Mouse (Mus musculus) WW6 (cell line): ENCODE measurements around the gene Bcl2.

Experiments used
- DNase-seq: peaks from one replicate; pipeline ENCODE4 v3.0.0-alpha.2; 2013; ENCODE audit warnings: low read depth, low spot score

Bcl2 gene

GRCm38 (mm10) chr1:106587866-106588470 lies 126.1 kb downstream of the Bcl2 start:
- no peak for DNase-seq

DNA sequence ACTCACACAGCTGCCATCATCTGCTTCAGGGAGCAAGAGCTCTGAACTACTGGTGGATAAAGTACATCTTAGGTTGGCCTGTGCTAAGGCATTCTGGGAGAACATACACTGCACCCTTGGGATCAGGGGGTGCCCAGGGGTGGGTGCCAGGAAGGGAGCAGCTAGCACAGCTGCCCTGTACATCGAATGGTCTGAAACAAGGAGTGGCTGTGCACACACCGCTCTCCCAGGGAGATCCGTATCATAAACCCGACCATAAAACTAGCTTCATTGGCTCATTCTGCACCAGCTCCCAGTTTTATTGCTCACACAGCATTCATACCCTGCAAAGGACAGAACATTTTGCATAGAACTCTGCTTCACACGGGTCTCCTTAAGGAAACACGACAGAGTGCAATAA lies 127.3 kb downstream of the Bcl2 start:
- DNase-seq = no peak

DNA sequence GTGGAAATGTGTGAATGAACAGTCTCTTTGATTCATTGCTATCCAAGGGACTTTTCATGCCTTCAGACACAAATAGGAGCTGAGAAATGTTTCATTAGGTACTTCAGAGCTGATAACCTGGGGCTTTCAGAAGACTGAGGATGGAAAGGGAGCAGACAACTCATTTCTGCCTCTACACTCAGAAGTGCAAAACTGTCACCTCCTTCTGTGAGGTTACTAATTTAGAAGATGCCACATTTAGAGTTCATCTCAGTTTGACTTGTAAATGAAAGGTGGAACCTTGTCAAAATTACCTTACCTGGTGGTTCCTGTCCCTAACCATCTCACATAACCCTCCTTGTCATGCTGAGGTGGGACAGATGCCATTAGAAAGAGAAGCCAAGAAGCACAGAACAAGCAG lies 128.7 kb downstream of the Bcl2 start:
- no peak for DNase-seq

DNA sequence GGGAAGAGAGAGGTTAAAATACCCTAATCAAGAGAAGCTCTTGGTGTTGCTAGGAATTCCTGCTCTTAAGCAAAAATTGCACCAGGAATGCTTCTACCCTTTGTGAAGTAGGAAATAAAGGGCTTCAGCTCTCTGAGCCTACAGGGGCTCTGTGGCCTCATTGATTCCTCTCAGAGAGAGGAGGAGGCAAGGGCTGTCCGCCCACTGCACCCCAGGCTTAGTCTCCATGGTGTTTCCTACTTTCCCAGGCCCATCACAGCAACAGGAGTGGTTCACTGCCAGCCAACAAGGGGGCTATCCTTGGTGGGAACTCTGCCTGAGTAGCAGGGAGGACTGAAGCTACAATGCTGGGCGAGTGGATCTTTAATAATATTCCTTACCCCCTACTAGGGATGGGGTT lies 129.2 kb downstream of the Bcl2 start:
- no peak for DNase-seq

DNA sequence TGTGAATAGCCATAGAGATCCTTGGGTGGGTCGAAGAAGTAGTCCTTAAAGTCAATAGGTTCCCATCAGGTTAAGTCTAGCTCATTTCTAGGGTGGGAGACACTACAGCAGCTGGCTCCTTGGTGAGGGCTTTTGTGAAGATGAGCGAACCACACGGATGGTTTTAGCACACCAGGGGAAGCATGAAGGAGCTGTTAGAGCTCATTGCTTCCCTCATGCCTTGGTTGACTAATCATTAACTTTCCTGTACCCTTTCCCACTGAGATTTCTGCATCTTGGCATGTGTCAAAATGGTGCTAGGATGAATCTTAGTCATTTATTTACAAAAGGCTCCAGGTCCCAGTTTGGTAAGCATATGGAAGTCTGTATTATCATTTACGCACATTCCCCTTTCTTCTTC lies 129.8 kb downstream of the Bcl2 start:
- no peak for DNase-seq

DNA sequence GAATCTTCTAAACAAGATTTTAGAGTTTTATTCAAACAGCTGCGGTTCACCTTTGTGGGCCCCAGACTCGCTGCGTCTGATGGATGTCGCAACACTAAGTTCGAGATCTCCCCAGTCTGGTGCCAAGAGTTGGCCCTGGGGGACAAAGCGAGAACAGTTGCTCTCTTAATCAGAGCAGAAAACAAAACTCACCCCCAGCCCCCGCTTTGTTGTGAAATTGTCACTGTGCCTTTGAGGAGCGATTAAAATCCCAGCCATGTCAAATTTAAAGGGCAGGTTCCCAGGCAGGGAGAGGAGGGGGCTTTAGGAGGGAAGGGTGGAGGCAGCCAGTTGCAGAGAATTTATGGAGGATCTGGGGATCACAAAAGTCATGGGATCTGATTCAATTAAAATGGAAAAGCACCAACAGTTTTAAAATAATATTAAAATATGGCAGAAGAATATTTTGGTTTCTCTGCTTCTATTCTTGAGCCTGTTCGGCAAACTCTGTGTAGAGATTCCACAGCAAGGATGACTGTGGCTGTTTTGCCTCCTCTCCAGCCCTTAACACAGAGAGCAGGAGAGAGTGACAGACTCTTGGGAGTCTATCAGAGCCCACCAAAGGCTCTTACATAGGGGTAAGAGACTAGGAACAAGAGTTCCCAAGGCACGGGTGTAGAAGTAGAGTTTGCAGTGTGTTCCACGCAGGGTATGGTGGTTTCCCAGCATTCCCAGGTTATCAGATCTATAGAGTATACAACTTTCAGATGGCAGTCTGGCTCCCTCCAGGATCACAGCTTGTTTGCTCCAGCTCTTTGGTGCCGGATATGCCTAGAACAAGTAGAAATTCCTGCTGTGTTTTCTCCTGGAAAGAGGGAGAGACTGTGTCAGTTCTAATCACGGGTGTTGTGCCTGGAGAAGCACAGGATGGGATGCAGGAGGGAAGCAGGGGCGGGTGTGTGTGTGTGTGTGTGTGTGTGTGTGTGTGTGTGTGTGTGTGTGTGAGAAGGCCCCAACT lies 130.5 kb downstream of the Bcl2 start:
- no peak for DNase-seq

GRCm38 (mm10) chr1:106582810-106583209 lies 131.3 kb downstream of the Bcl2 start:
- no peak for DNase-seq

DNA sequence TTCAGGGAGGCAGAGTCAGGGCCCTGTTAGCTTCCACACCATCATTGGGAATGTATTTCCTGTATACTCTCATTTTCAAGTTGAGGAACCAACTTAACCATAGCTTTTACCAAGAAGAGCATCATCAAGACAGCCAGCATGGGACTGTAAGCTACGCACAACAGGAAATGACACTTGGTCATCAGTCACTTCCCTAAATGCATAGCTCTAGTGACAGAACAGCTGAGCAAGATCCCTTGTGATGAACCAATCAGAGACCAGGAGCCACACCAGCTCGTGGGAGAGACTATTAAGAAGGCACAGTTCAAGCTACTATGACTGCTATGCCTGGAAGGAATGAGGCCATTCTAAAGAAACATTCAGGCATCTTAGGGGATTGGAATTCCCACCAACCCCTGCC lies 132.3 kb downstream of the Bcl2 start:
- DNase-seq = no peak

GRCm38 (mm10) chr1:106579768-106580167 lies 134.3 kb downstream of the Bcl2 start:
- no peak for DNase-seq

- no peak for DNase-seq
Observed at GRCm38 (mm10) chr1:106572506-106572905, 141.6 kb downstream of the Bcl2 start.

GRCm38 (mm10) chr1:106570870-106571269 lies 143.2 kb downstream of the Bcl2 start:
- no peak for DNase-seq

DNA sequence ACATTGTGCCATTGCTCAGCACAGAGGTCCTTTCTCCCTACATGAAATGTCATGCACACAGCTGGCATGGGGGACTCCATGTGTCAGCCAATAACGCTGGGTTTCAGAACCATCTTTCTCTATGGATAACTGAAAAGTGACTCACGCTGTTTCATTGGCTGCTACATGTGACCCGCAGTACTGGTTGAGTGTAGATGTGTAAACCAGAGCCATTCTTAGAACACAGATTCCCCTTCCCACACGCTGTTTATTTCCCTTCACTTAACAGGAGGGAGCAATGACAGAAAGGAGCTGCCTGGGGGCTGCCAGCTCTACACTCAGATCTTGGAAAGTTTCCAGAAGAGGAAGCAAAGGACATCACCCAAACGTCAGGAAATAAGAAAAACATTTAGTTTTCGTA lies 143.7 kb downstream of the Bcl2 start:
- DNase-seq = no peak

- no peak for DNase-seq
Observed at GRCm38 (mm10) chr1:106569674-106570073, 144.4 kb downstream of the Bcl2 start.

DNA sequence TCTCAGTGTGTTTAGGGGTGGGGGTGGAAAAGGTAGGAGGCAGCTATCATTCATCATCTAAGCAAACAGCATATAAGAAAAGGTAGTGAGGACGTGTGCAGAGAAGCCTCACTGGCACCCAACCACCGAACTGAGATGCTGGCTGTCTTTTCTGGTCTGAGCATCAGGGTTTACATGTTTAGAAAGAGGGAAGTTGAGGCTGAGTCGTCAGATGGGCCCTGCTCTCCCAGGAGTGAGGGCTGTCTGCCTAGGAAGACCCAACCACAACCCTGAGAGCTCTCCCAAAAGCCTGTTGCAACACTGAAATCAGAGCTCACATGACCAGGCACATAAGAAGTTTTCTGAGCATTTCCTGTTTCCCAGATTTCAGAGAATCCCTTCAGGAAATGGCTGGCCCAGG lies 145.2 kb downstream of the Bcl2 start:
- no peak for DNase-seq

DNA sequence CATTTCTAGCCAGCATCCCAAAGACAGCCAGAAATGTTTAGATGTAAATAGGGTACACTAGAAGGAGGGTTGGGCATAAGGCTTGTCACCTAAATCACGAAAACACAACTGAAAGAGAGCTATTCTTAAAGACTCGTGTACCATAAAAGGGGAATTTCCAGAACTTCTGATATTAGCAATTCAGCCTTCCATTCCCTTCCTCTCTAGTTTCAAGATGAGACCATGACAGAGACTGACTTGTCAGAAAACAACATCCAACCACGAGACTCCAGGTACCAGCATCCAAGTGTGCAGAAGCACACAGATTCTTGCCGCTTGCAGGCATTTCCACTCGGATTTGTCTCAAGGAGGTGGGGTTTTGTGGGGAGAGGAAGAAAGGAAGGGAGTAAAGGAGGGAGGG lies 146.6 kb downstream of the Bcl2 start:
- DNase-seq = no peak

DNA sequence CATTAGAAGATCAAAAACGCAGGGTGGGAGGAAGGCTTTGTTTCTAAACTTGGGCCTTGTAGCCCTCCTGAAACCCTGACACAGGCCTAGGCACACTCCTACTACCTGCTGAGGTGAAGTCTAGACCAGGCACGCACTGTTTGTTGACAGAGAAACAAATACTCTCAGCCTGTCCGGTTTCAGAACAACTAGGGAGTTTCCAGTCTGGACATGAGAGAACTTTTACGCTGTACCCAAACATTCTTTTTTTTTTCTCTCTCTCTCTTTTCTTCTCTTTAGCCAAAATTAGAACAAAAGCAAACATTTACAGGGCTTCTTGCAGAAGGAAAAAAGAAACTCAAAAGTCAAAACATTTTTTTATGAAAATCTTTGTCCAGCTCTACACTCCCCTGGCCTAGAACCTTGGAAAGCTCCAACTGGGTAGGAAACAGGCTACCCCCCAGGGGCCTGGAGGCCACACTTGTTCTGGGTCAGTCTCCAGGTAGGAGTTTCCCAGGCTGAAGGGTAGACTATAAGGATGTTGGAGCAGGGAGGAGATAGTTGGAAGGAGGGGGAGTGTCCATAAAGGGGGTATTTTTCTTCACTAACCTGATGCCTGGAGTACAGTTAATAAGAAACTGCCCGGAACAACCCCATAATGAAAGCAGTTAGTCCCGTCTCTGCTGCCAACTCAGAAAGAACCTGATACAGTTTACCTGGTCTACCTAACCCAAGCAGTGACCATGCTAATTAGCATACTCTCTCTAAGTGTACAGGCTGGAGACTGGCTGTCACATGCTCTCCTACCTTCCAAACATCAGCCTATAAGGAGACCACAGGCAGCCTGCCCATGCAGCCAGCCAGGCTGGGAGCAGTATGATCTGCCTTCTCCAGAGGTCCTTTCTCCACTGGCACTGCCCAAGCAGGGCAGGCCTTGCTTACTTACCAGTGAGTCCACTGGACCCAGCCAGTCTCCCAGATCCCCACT lies 147.7 kb downstream of the Bcl2 start:
- DNase-seq = no peak

- no peak for DNase-seq
Observed at GRCm38 (mm10) chr1:106565238-106565637, 148.8 kb downstream of the Bcl2 start.

DNA sequence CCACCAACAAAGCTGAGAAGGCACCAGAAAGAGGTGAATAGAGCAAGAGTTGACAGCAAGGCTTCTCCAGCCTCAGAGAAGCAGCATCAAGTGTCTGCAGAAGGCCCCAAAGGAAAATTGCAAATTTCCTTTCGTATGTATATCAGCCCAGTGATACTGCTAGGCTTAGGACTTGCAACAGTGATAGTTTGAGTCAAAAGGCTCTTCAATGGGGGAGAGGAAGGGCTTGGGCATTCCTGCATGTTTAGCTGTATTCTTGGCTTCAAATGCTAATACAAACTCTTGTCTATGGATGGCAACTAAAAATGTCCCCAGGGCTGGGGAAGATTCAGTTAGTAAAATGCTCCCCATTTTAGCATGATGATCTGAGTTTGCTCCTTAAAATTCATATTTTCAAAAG lies 149.6 kb downstream of the Bcl2 start:
- no peak for DNase-seq

- DNase-seq = no peak
Observed at GRCm38 (mm10) chr1:106562751-106563150, 151.3 kb downstream of the Bcl2 start.

GRCm38 (mm10) chr1:106561085-106561760 lies 152.9 kb downstream of the Bcl2 start:
- no peak for DNase-seq

GRCm38 (mm10) chr1:106560105-106560504 lies 154.0 kb downstream of the Bcl2 start:
- no peak for DNase-seq
